Mouse (Mus musculus): ENCODE measurements around the gene Stoml3. TPM values are rescaled to one million over a fixed set of nuclear protein-coding genes. Genes with fewer than 3 reads are reported as not detected.

The Stoml3 gene
- polyA plus RNA-seq, 1 experiment from 2014 or later = 0.19 TPM

GRCm38 (mm10) chr3:53532091-53532490 is 43.6 kb downstream of the Stoml3 start:
- WGBS = 84% methylated on average over 6 of the region's 6 CpGs
- no peaks in the 10 kb centered on the region for H3K4me1 ChIP-seq
- H3K9me3 ChIP-seq (replicated peaks) = no peaks in the 10 kb centered on the region
- no peak overlapping the region for H3K27ac ChIP-seq (replicated peaks)
- no peak overlapping the region for H3K4me2 ChIP-seq
- no peak overlapping the region for H3K9ac ChIP-seq (replicated peaks)
- no peak overlapping the region for H3K4me3 ChIP-seq (replicated peaks)
- H3K36me3 ChIP-seq = no peaks in the 10 kb centered on the region
- ATAC-seq (ENCODE audit: low FRiP score) = no peak
- no peaks in the 10 kb centered on the region; the same call in 1 of the 2 replicates for H3K27me3 ChIP-seq (replicated peaks)

DNA sequence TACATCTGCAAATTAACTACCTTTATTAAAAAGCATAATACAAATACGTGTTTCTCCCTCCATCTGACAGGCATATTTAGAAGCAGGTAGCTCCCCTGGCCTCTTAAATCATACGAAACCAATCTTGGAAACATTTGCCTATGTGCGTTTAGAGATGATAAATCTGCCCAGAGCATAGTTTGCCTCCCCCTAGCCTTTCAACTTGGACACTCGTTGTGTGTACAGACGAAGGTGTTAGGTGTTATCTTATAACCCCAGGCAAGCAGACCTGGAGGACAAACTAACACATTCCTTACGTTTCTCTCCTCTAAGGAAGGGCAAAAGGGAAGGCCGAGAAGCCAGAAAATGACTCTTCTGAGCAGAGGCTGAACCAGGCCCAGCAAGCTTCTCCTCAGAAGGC is 64.2 kb downstream of the Stoml3 start:
- 0 out of 2 replicates have a peak, but pooled peaks cover 6% of the 10 kb centered on the region for H3K4me1 ChIP-seq
- no peak for ATAC-seq (ENCODE audit: low FRiP score)
- H3K9me3 ChIP-seq (replicated peaks) = no peaks in the 10 kb centered on the region
- H3K4me2 ChIP-seq = no peak overlapping the region
- no peak overlapping the region for H3K9ac ChIP-seq (replicated peaks)
- no peaks in the 10 kb centered on the region for H3K36me3 ChIP-seq
- WGBS = 71% methylated on average over 7 of the region's 7 CpGs
- H3K4me3 ChIP-seq (replicated peaks) = no peak overlapping the region
- H3K27ac ChIP-seq (replicated peaks) = no peak overlapping the region
- no peaks in the 10 kb centered on the region for H3K27me3 ChIP-seq (replicated peaks)

DNA sequence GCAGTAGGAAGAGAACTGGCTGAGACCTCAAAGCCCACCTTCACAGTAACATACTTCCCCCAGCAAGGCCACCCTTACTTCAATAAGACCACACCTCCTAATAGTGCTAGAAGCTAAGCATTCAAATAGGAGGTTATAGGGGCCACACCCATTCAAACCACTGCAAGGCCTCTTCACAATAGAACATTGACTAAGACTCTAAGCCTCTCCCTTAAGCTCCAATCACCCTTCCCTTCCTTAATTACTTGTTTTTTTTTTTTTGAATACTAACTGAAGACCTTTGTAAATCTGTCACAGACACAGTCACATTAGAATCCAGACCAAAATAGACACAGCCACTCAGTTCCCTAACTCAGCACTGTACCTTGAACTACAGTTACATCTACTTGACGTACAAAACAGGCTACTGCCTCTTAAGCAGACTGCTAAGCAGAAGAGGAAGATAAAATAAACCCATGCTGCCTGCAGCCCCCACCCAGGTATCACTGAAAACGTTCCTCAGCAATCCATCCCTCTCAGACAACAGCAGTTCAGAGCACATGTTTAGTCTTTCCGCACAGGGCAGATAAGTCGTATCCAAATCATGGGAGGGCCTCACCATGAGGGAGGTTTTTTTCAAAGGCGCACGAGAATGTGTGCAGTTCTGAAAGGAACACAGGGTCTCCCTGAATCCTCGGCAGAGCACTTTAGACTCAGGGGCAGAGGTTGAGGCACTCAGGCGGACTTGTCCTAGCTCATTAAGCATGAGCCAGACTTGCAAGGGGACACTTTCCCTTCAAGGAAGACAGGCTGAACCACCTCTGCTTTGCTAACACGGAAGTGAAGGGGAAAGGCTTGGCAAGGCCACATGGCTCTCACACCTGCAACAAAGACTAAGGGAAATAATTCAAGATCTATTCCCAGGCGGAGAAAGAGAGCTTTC is 66.8 kb downstream of the Stoml3 start:
- no peaks in the 10 kb centered on the region for H3K27me3 ChIP-seq (replicated peaks)
- H3K9ac ChIP-seq (replicated peaks) = no peak overlapping the region
- no peaks in the 10 kb centered on the region for H3K9me3 ChIP-seq (replicated peaks)
- WGBS = 66% methylated on average over 10 of the region's 10 CpGs
- H3K4me3 ChIP-seq (replicated peaks) = no peak overlapping the region
- ATAC-seq (ENCODE audit: low FRiP score) = no peak
- H3K4me2 ChIP-seq = no peak overlapping the region
- H3K4me1 ChIP-seq = peaks cover 9% of the 10 kb centered on the region; the same call in 1 of the 2 replicates
- no peak overlapping the region for H3K27ac ChIP-seq (replicated peaks)
- H3K36me3 ChIP-seq = no peaks in the 10 kb centered on the region

GRCm38 (mm10) chr3:53557388-53558214 is 69.1 kb downstream of the Stoml3 start:
- Histone ChIP-seq H3K9ac (replicated peaks) (no peak overlapping the region), H3K27me3 (replicated peaks) (no peaks in the 10 kb centered on the region), H3K27ac (replicated peaks) (no peak overlapping the region), H3K4me3 (replicated peaks) (no peak overlapping the region), H3K9me3 (replicated peaks) (no peaks in the 10 kb centered on the region), H3K4me2 (no peak overlapping the region), H3K4me1 (peaks cover 9% of the 10 kb centered on the region; the same call in 1 of the 2 replicates), H3K36me3 (no peaks in the 10 kb centered on the region)
- 62% methylated on average over 16 of the region's 16 CpGs for WGBS
- peak; percentile 81; the same call in 1 of the 2 replicates for ATAC-seq (ENCODE audit: low FRiP score)

Other genes with a start within 250 kb of the Stoml3 start
- 7.0 and 8.9 TPM in 2 replicates for gene Nhlrc3, start 25.3 kb upstream of the Stoml3 start, polyA plus RNA-seq (2015; fragmentation: Nextera tagmentation; extraction: Ambion mirVana)
- 16.6 and 19.1 TPM in 2 replicates for gene Proser1, start 25.0 kb upstream of the Stoml3 start, polyA plus RNA-seq (2015; fragmentation: Nextera tagmentation; extraction: Ambion mirVana)
- gene Frem2, start 168.7 kb downstream of the Stoml3 start, polyA plus RNA-seq (2015; fragmentation: Nextera tagmentation; extraction: Ambion mirVana) = 1.2 and 2.7 TPM in 2 replicates